Mouse (Mus musculus): ENCODE data around the gene Galnt17.

Gene Galnt17

DNA sequence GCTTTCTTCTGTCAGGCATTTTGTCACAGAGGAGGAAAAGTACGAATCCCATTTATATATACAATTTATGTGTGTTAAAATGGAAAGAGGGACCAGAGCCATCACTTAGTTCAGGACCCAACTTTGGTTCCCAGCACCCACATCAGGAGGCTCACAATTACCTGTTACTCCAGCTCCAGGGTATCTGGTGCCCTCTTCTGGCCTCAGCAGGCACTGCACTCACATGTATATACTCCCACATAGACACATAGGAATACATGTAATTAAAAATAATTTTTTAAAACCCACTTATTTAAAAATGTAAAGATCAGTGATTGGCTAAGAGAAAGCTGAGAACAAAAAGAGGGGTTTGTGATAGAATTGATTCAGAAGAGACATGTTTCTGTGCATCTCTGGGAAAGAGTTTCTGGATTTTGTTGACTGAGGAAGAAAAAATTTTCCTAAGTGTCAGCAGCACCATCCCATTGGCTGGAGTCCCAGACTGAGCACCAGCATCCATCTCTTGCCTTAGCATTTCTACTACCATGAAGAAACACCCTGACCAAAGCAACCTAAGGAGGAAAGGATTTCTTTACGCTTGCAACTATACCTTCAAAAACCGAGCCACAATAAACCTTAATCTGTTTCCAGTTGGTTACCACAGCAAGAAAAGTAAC lies 381.0 kb downstream of the Galnt17 start:
- DNase-seq (ENCODE audit: low spot score in 2 of 2): no peak

DNA sequence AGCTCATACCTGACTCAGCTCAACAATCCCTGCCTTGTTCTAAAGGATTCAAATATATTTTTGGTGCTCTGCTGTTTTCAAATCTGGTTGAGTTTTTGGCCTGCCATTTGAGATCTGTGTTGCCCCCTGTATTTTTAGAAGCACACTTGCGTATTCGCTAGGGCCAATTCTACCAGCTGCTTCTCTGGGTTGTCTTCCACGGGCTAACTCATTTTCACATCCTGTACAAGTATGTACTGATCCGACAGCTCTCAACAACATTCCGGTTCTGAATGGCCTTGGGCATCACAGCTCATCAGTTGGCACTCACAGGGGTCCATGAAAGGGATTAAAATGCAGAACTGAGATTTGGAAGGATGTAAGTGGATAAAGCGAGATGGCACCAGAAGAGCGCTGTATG lies 382.6 kb downstream of the Galnt17 start:
- DNase-seq (ENCODE audit: low spot score in 2 of 2): no peak

DNA sequence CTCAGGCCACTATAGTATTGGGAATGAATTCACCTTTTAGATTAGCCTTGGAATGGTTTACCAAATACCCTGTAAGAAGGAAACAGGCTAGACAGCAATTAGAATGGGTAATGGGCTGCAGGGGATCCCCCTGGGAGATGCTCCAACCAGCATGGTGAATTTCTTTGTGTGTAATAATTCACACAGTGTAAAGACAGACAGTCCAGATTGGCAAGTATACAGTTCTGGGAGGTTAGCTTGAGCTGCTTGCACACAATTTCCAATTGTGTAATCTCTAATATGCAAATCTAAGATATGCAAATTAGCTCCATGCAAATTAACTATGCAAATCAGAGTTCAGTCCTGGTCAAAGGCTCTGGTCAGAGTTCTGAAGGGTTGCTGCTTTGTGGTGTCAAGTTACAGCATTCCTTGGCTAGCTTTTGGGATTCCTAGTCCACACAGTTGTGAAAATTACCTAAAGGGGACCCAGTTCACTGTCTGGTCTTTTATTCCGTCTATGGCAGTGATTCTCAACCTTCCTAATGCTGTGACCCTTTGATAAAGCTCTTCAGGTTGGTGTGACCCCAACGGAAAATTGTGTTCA lies 384.0 kb downstream of the Galnt17 start:
- DNase-seq (ENCODE audit: low spot score in 2 of 2): no peak

DNA sequence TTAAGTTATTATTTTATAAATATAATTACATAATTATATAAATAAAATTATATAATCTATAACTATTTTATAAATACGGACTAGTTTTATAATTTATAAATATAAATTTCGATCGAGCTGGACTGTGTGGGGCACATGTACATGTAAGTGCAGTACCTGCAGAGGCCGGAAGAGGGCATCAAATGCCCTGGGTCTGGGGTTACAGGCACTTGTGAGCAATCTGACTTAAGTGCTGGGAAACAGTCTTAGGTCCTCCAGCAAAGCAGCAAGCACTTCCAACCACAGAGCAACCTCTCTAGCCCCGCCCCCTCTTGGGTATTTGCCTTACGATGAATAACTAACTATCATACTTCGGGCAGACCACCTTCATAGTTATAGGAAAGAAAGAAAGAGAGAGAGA lies 388.3 kb downstream of the Galnt17 start:
- no peak for DNase-seq (ENCODE audit: low spot score in 2 of 2)

DNA sequence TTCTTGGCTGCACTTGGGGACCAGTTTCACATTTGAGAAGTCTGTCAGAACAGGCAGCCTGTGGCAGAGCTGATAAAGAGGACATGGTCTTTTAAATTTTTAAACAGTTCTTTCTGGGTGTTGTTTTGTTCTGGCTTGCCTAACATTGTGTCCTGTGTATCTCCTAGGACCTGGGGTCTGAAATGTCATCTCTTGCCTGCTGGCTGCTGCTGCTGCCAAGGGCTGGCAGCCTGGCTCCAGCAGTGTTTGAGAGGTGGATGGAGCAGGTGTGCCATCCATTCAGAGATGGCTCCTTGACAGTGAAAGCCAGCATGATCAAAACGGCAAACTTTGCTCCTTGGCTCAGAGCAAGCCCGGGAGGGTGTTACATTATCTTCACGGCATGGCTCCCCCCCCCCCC lies 393.7 kb downstream of the Galnt17 start:
- DNase-seq (ENCODE audit: low spot score in 2 of 2): no peak

DNA sequence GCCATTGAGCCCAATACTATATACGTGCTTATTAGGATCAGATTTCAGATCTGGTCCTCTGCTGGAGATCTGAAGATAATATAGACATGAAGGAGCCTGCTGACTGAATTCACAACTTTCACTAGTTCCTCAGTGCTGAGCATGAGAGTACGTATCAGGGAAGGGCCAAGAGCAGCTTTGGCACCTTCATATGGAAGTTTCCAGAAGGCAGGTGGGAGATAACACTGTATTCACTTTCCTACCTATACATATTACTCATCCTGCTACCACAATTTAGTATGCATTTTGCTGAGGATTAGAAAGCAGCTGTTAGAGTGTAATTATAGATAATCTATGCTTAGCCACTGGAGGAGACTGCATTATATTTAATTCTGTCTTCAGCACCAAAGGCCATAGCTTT lies 396.7 kb downstream of the Galnt17 start:
- no peak for DNase-seq (ENCODE audit: low spot score in 2 of 2)

DNA sequence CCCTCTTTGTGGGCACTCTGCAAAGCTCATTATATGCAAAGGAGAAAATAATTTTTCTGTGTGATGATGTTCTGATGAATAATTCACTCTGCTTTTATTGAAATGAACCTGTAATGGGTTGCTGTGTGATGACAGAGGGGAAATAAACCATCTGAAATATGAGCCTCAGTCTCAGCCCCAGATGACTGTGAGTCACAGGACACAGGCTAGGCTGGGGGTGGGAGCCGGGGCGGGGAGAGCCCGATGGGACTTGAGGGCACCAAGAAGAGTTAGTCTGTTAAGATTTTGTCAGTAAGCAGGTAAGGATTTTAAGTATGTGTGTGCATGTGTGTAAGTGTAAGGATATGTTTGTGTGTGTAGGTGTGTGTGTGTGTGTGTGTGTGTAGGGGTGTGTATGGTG lies 406.6 kb downstream of the Galnt17 start:
- no peak for DNase-seq (ENCODE audit: low spot score in 2 of 2)

DNA sequence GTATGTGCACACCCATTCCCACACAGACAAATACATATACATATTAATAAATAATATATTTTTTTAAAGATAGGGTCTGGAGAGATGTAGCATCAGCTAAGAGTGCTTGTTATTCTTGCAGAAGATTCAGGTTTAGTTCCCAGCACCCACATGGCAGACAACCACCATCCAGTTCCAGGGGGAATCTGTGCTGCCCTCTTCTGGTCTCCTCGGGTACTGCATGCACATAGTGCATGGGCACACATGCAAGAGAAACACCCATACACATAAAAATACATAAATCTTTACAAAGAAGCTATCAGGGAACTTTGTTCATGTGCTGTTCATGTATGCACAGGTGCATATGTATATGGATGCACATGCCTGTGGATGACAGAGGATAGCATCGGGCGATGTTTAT lies 412.3 kb downstream of the Galnt17 start:
- DNase-seq (ENCODE audit: low spot score in 2 of 2): no peak

DNA sequence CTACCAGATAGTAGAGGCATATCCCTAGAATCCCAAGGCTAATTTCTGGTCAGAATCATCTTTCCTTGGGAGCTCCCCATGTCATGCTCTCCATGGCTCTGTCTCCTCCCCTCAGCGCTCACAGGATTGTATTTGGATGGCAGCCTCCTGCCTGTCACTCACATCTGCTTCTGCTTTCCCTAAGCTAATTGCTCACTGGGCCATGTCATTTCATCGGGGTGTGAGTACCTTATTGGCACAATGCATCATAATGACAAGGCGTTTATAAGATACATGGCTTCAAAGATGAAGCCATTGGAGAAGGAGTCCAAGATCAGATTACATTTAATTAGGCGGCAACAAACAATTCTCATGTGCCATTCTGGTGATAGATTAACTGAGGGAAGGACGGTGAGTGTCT lies 416.6 kb downstream of the Galnt17 start:
- DNase-seq (ENCODE audit: low spot score in 2 of 2): no peak

GRCm38 (mm10) chr5:130880331-130880730 lies 428.0 kb downstream of the Galnt17 start:
- no peak for DNase-seq (ENCODE audit: low spot score in 2 of 2)

- no peak for DNase-seq (ENCODE audit: low spot score in 2 of 2)
Measured at GRCm38 (mm10) chr5:130875391-130875790, 432.9 kb downstream of the Galnt17 start.

DNA sequence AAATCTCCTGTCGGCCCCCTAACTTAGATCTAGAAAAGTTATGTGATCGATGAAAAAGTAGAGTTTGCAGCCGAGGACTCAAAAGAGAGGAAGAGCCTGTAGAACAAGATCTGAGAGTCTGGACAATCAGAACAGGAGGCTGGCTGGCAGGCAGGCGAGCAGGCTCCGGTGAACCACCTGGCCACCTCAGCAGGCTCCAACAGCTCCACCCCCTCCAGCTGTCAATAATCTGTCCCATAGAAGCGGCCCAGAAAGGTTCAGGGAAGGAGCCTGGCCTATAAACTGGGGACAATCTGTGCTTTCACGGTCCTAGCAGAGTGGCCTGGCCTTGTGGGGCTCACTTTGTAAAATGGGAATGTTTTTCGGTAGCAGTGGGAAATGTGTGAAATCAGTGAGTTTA lies 437.2 kb downstream of the Galnt17 start:
- no peak for DNase-seq (ENCODE audit: low spot score in 2 of 2)

DNA sequence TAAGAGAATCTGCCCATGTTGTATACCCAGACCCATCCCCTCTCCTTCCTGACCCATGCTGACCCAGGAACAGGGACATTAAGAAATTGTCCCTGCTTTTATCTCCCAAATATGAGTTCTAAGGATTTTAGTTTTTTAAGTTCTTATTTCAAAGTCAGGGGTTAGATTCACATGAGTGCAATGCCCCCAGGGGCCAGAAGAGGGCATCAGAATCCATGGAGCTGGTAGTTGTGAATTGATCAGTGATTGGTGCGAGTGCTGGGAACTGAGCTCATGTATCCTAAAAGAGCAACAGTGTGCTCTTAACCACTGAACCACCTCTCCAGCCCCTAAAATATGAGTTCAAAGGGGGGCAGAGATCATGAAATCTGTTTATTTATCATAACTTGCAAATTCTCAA lies 438.4 kb downstream of the Galnt17 start:
- no peak for DNase-seq (ENCODE audit: low spot score in 2 of 2)

- no peak for DNase-seq (ENCODE audit: low spot score in 2 of 2)
Measured at GRCm38 (mm10) chr5:130862302-130862701, 446.0 kb downstream of the Galnt17 start.

- DNase-seq (ENCODE audit: low spot score in 2 of 2): no peak
Measured at GRCm38 (mm10) chr5:130859736-130860135, 448.6 kb downstream of the Galnt17 start.

DNA sequence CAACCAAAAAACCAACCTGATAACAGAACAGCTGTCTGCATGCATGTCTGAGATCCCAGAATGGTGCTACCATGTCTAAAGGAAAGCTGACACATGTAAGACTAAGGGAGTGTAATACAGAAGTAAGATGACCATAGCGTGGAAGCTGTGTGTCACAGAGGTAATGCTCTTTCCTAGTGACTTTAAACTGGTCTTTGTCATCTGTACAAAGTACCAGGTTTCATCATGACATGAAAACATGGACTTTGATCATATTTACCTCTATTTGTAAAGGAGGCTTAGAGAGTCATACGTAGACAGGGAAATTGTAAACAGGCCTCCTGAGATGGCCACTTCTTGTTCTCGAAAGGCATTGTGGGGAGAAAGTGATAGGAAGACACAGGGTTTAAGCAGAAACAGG lies 449.6 kb downstream of the Galnt17 start:
- DNase-seq (ENCODE audit: low spot score in 2 of 2): no peak

DNA sequence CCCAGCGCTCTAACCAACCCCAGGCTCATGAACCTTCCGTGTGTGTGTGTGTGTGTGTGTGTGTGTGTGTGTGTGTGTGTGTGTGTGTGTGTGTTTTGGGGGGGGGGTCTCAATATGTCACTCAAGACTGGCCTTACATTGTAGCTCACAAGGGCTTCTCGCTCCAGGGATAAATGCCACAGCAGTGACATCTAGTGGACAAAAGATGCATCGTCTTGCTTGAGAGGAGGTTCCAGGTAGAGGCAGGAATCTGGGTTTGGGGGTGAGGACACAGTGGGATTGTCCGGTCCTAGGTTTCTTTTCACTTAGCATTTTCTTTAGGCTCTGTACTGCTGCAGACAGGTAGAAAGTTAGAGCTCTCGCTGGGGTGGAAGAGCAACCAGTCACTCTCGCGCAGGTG lies 450.1 kb downstream of the Galnt17 start:
- peak in 1 of 2 experiments; percentile 20 for DNase-seq (ENCODE audit: low spot score in 2 of 2)

GRCm38 (mm10) chr5:130854430-130854829 lies 453.9 kb downstream of the Galnt17 start:
- DNase-seq (ENCODE audit: low spot score in 2 of 2): no peak

- DNase-seq (ENCODE audit: low spot score in 2 of 2): peak; percentile 75 to 85
Measured at GRCm38 (mm10) chr5:130853371-130853770, 454.9 kb downstream of the Galnt17 start.

- DNase-seq (ENCODE audit: low spot score in 2 of 2): no peak
Measured at GRCm38 (mm10) chr5:130852182-130852581, 456.1 kb downstream of the Galnt17 start.

- DNase-seq (ENCODE audit: low spot score in 2 of 2): no peak
Measured at GRCm38 (mm10) chr5:130849610-130850009, 458.7 kb downstream of the Galnt17 start.

DNA sequence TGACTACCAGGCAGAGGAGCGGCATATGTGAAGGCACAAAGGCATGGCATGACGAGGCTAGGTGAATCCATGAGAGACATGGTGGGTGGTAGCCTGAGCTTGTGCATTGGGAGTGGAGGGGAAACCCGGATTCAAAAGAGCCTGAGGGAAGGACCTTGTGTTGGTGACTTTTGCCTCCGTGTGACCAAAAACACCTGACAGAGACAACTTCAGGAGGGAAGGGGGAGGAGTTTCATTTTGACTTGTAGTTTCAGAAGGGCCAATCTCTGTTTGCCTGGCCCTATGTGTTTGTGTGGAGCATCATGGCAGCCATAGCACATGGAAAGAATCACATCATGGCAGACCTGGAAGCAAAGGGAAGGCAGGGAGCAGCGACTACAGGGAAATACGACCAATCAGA lies 459.7 kb downstream of the Galnt17 start:
- no peak for DNase-seq (ENCODE audit: low spot score in 2 of 2)

GRCm38 (mm10) chr5:130825797-130826196 lies 482.5 kb downstream of the Galnt17 start:
- no peak for DNase-seq (ENCODE audit: low spot score in 2 of 2)

All from urinary bladder, adult 18-20 months (tissue).